Mouse (Mus musculus) ES-Bruce4 (cell line): ENCODE data around the gene Cd47.

ENCODE experiments used
- CTCF ChIP-seq: IDR thresholded peaks from one replicate; pipeline ENCODE4 v1.8.1; 2011; ENCODE audit warnings: low read depth, low read length
- EP300 ChIP-seq: IDR thresholded peaks from 2 replicates; pipeline ENCODE4 v1.6.1; 2011; ENCODE audit warnings: low read depth, low read length; ENCODE audit not compliant: insufficient read depth
- POLR2A ChIP-seq: IDR thresholded peaks from one replicate; pipeline ENCODE4 v1.8.1; 2011; ENCODE audit warnings: low read length; ENCODE audit not compliant: insufficient read depth

DNA sequence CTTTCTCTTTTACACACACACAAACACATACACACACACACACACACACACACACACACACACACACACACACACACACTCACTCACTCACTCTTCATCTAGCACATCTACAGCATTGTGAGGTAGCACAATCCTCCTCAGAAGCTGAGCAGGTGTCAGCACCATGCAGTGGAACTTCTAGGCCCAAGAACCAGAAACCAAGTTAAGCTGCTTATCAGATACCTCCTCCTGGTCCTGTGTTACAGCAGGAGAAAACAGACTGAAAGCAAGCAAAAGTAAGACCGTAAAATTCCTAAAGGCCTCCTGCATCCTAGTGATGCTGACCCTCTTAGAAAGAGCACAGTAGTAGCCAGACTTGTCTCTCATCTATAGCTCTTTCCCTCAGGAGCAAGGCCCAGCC, 67.9 kb downstream of the Cd47 start:
- TF ChIP-seq CTCF (no peak), EP300 (no peak), POLR2A (no peak)
